Mouse (Mus musculus) T-helper 1 cell (primary cell): ENCODE data around the gene Man1a2.

ENCODE experiments used
- in situ Hi-C: fragments of 300-600 bp; cut with MboI, MseI; formaldehyde crosslinking; loops from one replicate; pipeline ENCODE4 v1.15.1; 2025; ENCODE audit warnings: high pct_unique_total_duplicates

Gene Man1a2

GRCm38 (mm10) chr3:100685087-100685762 is at the start of gene Man1a2:
Gene Man1a2, minus strand, starts transcription at chr3:100685503.
- in situ Hi-C loops = loop anchor here (5.0 to 10.0 kb wide), 3 partner anchors 200 to 607 kb away; partner anchors contain the start of gene Tent5c

GRCm38 (mm10) chr3:100734482-100735154 is 49.3 kb upstream of the Man1a2 start:
- in situ Hi-C loops = no loop called here

GRCm38 (mm10) chr3:100731896-100732295 is 46.6 kb upstream of the Man1a2 start:
- in situ Hi-C loops = no loop called here

GRCm38 (mm10) chr3:100731347-100731746 is 46.0 kb upstream of the Man1a2 start:
- in situ Hi-C loops = no loop called here

GRCm38 (mm10) chr3:100728008-100728712 is 42.9 kb upstream of the Man1a2 start:
- in situ Hi-C loops = no loop called here

GRCm38 (mm10) chr3:100725960-100726674 is 40.8 kb upstream of the Man1a2 start:
- in situ Hi-C loops = no loop called here

GRCm38 (mm10) chr3:100720786-100721300 is 35.5 kb upstream of the Man1a2 start:
- in situ Hi-C loops = no loop called here

- in situ Hi-C loops = no loop called here
Observed at GRCm38 (mm10) chr3:100716241-100716640, 30.9 kb upstream of the Man1a2 start.

GRCm38 (mm10) chr3:100715367-100715766 is 30.1 kb upstream of the Man1a2 start:
- in situ Hi-C loops = no loop called here

- in situ Hi-C loops = no loop called here
Observed at GRCm38 (mm10) chr3:100713142-100714005, 28.1 kb upstream of the Man1a2 start.

- in situ Hi-C loops = no loop called here
Observed at GRCm38 (mm10) chr3:100712140-100712539, 26.8 kb upstream of the Man1a2 start.

GRCm38 (mm10) chr3:100711486-100711885 is 26.2 kb upstream of the Man1a2 start:
- in situ Hi-C loops = no loop called here

- in situ Hi-C loops = no loop called here
Observed at GRCm38 (mm10) chr3:100707117-100707516, 21.8 kb upstream of the Man1a2 start.

- in situ Hi-C loops = no loop called here
Observed at GRCm38 (mm10) chr3:100705128-100705667, 19.9 kb upstream of the Man1a2 start.

- in situ Hi-C loops = no loop called here
Observed at GRCm38 (mm10) chr3:100703847-100704644, 18.7 kb upstream of the Man1a2 start.

- in situ Hi-C loops = no loop called here
Observed at GRCm38 (mm10) chr3:100702875-100703846, 17.9 kb upstream of the Man1a2 start.

- in situ Hi-C loops = loop anchor here (5.0 to 10.0 kb wide), 3 partner anchors 204 to 604 kb away; partner anchors contain the start of gene Tent5c
Observed at GRCm38 (mm10) chr3:100688747-100689146, 3.4 kb upstream of the Man1a2 start.

- in situ Hi-C loops = loop anchor here (5.0 to 10.0 kb wide), 3 partner anchors 202 to 606 kb away; partner anchors contain the start of gene Tent5c
Observed at GRCm38 (mm10) chr3:100686756-100687155, 1.5 kb upstream of the Man1a2 start.
